Mouse (Mus musculus) embryonic facial prominence, embryonic 14.5 days (tissue): ENCODE results near the gene Eif3m. TPM values are rescaled to one million over a fixed set of nuclear protein-coding genes. Genes with fewer than 3 reads are reported as not detected.

ENCODE experiments used
- ATAC-seq: fragments of 200-750 bp; cut with Nextera tagmentation; 2 replicates; pipeline ENCODE4 v1.8.0; 2017; ENCODE audit warnings: low read depth, moderate number of reproducible peaks, moderate TSS enrichment
- DNase-seq: peaks from one replicate; pipeline ENCODE4 v3.0.0-alpha.2; 2015; ENCODE audit warnings: low spot score
- H3K27ac ChIP-seq: fragments of 300-500 bp; sonication (generic); replicated peaks from 2 replicates; pipeline ENCODE4 v1.5.1; 2014; ENCODE audit warnings: low read depth, mild to moderate bottlenecking, low read length, moderate library complexity
- H3K27me3 ChIP-seq: fragments of 300-500 bp; sonication (generic); replicated peaks from 2 replicates; pipeline ENCODE4 v1.6.1; 2014; ENCODE audit warnings: low read length; ENCODE audit not compliant: control insufficient read depth, insufficient read depth
- H3K36me3 ChIP-seq: fragments of 300-500 bp; sonication (generic); 2 replicates; pipeline ENCODE4 v1.6.1; 2014; ENCODE audit warnings: low read length, mixed read lengths; ENCODE audit not compliant: control insufficient read depth, insufficient read depth
- H3K4me1 ChIP-seq: fragments of 300-500 bp; sonication (generic); 2 replicates; pipeline ENCODE4 v1.6.1; 2014; ENCODE audit warnings: antibody characterized with exemption, low read length; ENCODE audit not compliant: control insufficient read depth, insufficient read depth
- H3K4me2 ChIP-seq: fragments of 300-500 bp; sonication (generic); 2 replicates; pipeline ENCODE4 v1.6.1; 2014; ENCODE audit warnings: low read depth, mild to moderate bottlenecking, low read length, moderate library complexity, mixed read lengths
- H3K4me3 ChIP-seq: fragments of 300-500 bp; sonication (generic); 2 replicates; pipeline ENCODE4 v1.5.1; 2014; ENCODE audit warnings: low read depth, mild to moderate bottlenecking, low read length
- H3K9ac ChIP-seq: fragments of 300-500 bp; sonication (generic); 2 replicates; pipeline ENCODE4 v1.6.1; 2014; ENCODE audit warnings: low read depth, mild to moderate bottlenecking, low read length, moderate library complexity, mixed read lengths
- H3K9me3 ChIP-seq: fragments of 300-500 bp; sonication (generic); 2 replicates; pipeline ENCODE4 v1.6.1; 2016; ENCODE audit warnings: low read length; ENCODE audit not compliant: control insufficient read depth
- WGBS: fragments of 180-500 bp; shearing (Covaris S2); extraction: QIAGEN DNeasy Blood & Tissue Kit; methylation state at CpG from one replicate; pipeline ENCODE4 v1.1.7; 2014; 5-methylcytosine and 5-hydroxymethylcytosine counted together
- polyA plus RNA-seq: library from polyadenylated mRNA; unstranded; fragments of >200 nt; fragmentation: Nextera tagmentation; extraction: Ambion mirVana; gene quantifications from 2 replicates; pipeline ENCODE4 v1.2.1, GENCODE M21; 2014

The Eif3m gene
- polyA plus RNA-seq, 1 experiment from 2014 or later, result 279 TPM

- H3K27me3 ChIP-seq, result no peaks in the 10 kb centered on the region
- H3K27ac ChIP-seq, result no peak overlapping the region
- peaks cover 25% of the 10 kb centered on the region; the same call in 1 of the 2 replicates for H3K36me3 ChIP-seq
- no peak overlapping the region for H3K9ac ChIP-seq
- 42% methylated on average over 2 of the region's 2 CpGs for WGBS
- DNase-seq (peak; percentile 2), ATAC-seq (no peak)
- no peak overlapping the region for H3K4me3 ChIP-seq
- H3K4me1 ChIP-seq, result no peaks in the 10 kb centered on the region
- H3K9me3 ChIP-seq, result no peaks in the 10 kb centered on the region
- no peak overlapping the region for H3K4me2 ChIP-seq
These were observed 22.4 kb downstream of the Eif3m start for GRCm38 (mm10) chr2:104994436-104994835.

DNA sequence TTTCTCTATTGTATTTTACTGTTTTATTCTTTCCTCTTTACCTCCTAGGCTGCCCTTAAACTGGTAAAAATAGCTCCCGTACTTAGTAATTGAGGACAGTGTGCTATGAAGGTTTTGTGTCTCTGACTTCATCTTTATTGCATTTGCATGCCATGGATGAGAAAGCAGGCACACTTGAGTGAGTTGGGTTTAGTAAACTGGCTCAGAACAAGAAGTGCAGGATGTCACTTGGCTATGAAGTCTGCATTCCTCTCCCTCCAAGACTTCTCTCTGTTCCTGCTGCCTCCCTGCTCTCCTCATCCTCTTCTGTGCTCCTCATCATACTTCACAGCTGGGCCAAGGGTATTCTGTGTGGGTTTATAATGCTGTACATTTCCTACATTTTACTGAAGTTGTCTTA lies 27.9 kb downstream of the Eif3m start:
- Histone ChIP-seq H3K9me3 (no peaks in the 10 kb centered on the region), H3K4me2 (no peak overlapping the region), H3K9ac (no peak overlapping the region), H3K4me1 (no peaks in the 10 kb centered on the region), H3K27me3 (no peaks in the 10 kb centered on the region), H3K4me3 (no peak overlapping the region), H3K27ac (no peak overlapping the region), H3K36me3 (no peaks in the 10 kb centered on the region)
- no peak for ATAC-seq
- no peak for DNase-seq
- 93% methylated on average over 1 of the region's 1 CpGs for WGBS

GRCm38 (mm10) chr2:104985796-104986195 lies 31.1 kb downstream of the Eif3m start:
- 68% methylated on average over 3 of the region's 3 CpGs for WGBS

GRCm38 (mm10) chr2:104981712-104982111 lies 35.2 kb downstream of the Eif3m start:
- H3K27me3 ChIP-seq, result no peaks in the 10 kb centered on the region
- no peak for ATAC-seq
- H3K36me3 ChIP-seq, result no peaks in the 10 kb centered on the region
- WGBS, result 19% methylated on average over 2 of the region's 2 CpGs
- no peak overlapping the region for H3K27ac ChIP-seq
- no peak overlapping the region for H3K4me3 ChIP-seq
- no peaks in the 10 kb centered on the region for H3K4me1 ChIP-seq
- H3K4me2 ChIP-seq, result no peak overlapping the region
- no peaks in the 10 kb centered on the region for H3K9me3 ChIP-seq
- H3K9ac ChIP-seq, result no peak overlapping the region
- no peak for DNase-seq

More at GRCm38 (mm10) chr2:104985796-104986195, 31.1 kb downstream of the Eif3m start:
- no peak overlapping the region for H3K4me2 ChIP-seq
- H3K9me3 ChIP-seq, result no peaks in the 10 kb centered on the region
- no peaks in the 10 kb centered on the region for H3K4me1 ChIP-seq
- no peak for ATAC-seq
- H3K36me3 ChIP-seq, result no peaks in the 10 kb centered on the region
- no peaks in the 10 kb centered on the region for H3K27me3 ChIP-seq
- DNase-seq, result no peak
- H3K9ac ChIP-seq, result no peak overlapping the region
- H3K27ac ChIP-seq, result no peak overlapping the region
- H3K4me3 ChIP-seq, result no peak overlapping the region

GRCm38 (mm10) chr2:104964492-104964891 lies 52.4 kb downstream of the Eif3m start:
- Histone ChIP-seq H3K9me3 (no peaks in the 10 kb centered on the region), H3K4me1 (no peaks in the 10 kb centered on the region), H3K4me3 (no peak overlapping the region), H3K4me2 (no peak overlapping the region), H3K27me3 (no peaks in the 10 kb centered on the region), H3K36me3 (no peaks in the 10 kb centered on the region), H3K27ac (no peak overlapping the region), H3K9ac (no peak overlapping the region)
- DNase-seq, result no peak
- ATAC-seq, result no peak
- WGBS, result 46% methylated on average over 1 of the region's 1 CpGs

Other genes starting within 250 kb of the Eif3m start
- 15.6 and 16.2 TPM in 2 replicates for gene Qser1, start 200.3 kb downstream of the Eif3m start, polyA plus RNA-seq
- 2.6 and 3.0 TPM in 2 replicates for gene Prrg4, start 167.2 kb downstream of the Eif3m start, polyA plus RNA-seq
- gene Ccdc73, start 149.3 kb downstream of the Eif3m start, polyA plus RNA-seq, result 7.8 and 11.0 TPM in 2 replicates
- not detected in 2 replicates for gene Gm11060, start 74.9 kb upstream of the Eif3m start, polyA plus RNA-seq
- gene Wt1, start 109.4 kb upstream of the Eif3m start, polyA plus RNA-seq, result 0.54 and 0.84 TPM in 2 replicates
- 0.21 and 0.35 TPM in 2 replicates for gene Them7, start 207.2 kb upstream of the Eif3m start, polyA plus RNA-seq